Mouse (Mus musculus): ENCODE results near the gene Gm28051. TPM values are rescaled to one million over a fixed set of nuclear protein-coding genes. Genes with fewer than 3 reads are reported as not detected.

Gene Gm28051
- total RNA-seq, 2 experiments from 2014 or later: not detected

Small RNA genes lying within 50 kb of the gene (microRNA-seq; reads per million reads assigned to microRNA genes)
- gene Mir1936: not detected

Other genes with a start within 250 kb of the Gm28051 start
- gene Chga, start 202.8 kb downstream of the Gm28051 start, total RNA-seq (2021): 100 to 1,000 TPM; 105 to 113 TPM
- 10 to 100 TPM; 80.2 to 88.1 TPM for gene Itpk1, start 52.8 kb downstream of the Gm28051 start, total RNA-seq (2021)
- 10 to 100 TPM; 28.3 to 30.3 TPM for gene Moap1, start 14.1 kb downstream of the Gm28051 start, total RNA-seq (2021)
- 1 to 10 TPM; 5.3 to 6.0 TPM for gene Tmem251, start 14.0 kb downstream of the Gm28051 start, total RNA-seq (2021)
- gene Gon7, start within 50 bp of the Gm28051 start, total RNA-seq (2021): 10 to 100 TPM; 20.4 to 21.5 TPM
- 10 to 100 TPM; 30.9 to 31.3 TPM for gene Ubr7, start 202 bp upstream of the Gm28051 start, total RNA-seq (2021)
- gene Gm20604, start 907 bp upstream of the Gm28051 start, total RNA-seq (2021): 10 to 100 TPM; 17.0 to 17.4 TPM
- 10 to 100 TPM; 30.7 to 32.7 TPM for gene Btbd7, start 120.7 kb upstream of the Gm28051 start, total RNA-seq (2021)
- not detected for gene Cox8c, start 141.6 kb upstream of the Gm28051 start, total RNA-seq (2021)
- 10 to 100 TPM; 43.4 to 44.6 TPM for gene Unc79, start 191.1 kb upstream of the Gm28051 start, total RNA-seq (2021)